Mouse (Mus musculus) olfactory bulb, adult 2 months (tissue): ENCODE data around the gene Cryz.

Experiments used
- CTCF ChIP-seq: fragments of 200-500 bp; IDR thresholded peaks from 2 replicates; pipeline ENCODE4 v1.5.1; 2012; ENCODE audit warnings: low read depth, mild to moderate bottlenecking, low read length, moderate library complexity; ENCODE audit not compliant: insufficient read depth
- POLR2A ChIP-seq: fragments of 200-500 bp; IDR thresholded peaks from 2 replicates; pipeline ENCODE4 v1.6.1; 2012; ENCODE audit warnings: mild to moderate bottlenecking, low read depth, low read length, moderate library complexity; ENCODE audit not compliant: insufficient read depth

GRCm38 (mm10) chr3:154590971-154591370, 5.5 kb upstream of the Cryz start:
- TF ChIP-seq POLR2A (no peak), CTCF (no peak)
